In genomic region chr5:150840596-150840995, GRCm38 (mm10) we compare ENCODE assay signal across 8 mouse cellular contexts.
DNase-seq lines count a peak whose midpoint lies in the region; ATAC-seq and TF ChIP-seq lines count a peak whose summit lies in the region.

No protein-coding gene starts in this region.

- intact Hi-C loops in gastrocnemius, postnatal 36 days (cut with DNase I) = no loop called here

- H3K27me3 ChIP-seq in heart, embryonic 14.5 days (ENCODE audit: control insufficient read depth, insufficient read depth, low read length) = no peaks in the 10 kb centered on the region
- H3K27me3 ChIP-seq in limb, embryonic 15.5 days = no peaks in the 10 kb centered on the region
- H3K27me3 ChIP-seq in stomach, embryonic 14.5 days (ENCODE audit: control insufficient read depth, insufficient read depth, low read length) = no peaks in the 10 kb centered on the region

- no peaks in the 10 kb centered on the region for H3K36me3 ChIP-seq in ES-E14 (ENCODE audit: control insufficient read depth, insufficient read depth, low read length, poor library complexity, severe bottlenecking)
- no peaks in the 10 kb centered on the region for H3K36me3 ChIP-seq in heart, embryonic 14.5 days (ENCODE audit: control insufficient read depth, insufficient read depth, low read length)
- H3K36me3 ChIP-seq in limb, embryonic 15.5 days = no peaks in the 10 kb centered on the region
- no peaks in the 10 kb centered on the region for H3K36me3 ChIP-seq in stomach, embryonic 14.5 days (ENCODE audit: control insufficient read depth, insufficient read depth, low read length)

- H3K4me1 ChIP-seq in ES-E14 (ENCODE audit: control insufficient read depth in 2 of 2, insufficient read depth in 2 of 2, low read length in 2 of 2, poor library complexity in 1 of 2) = peaks cover 0 to 6% of the 10 kb centered on the region in 2 experiments; a peak in 2 of 4 replicates
- H3K4me1 ChIP-seq in heart, embryonic 14.5 days (ENCODE audit: control insufficient read depth in 2 of 2, insufficient read depth in 2 of 2, low read length in 2 of 2) = peaks cover 10 to 19% of the 10 kb centered on the region in 2 experiments
- H3K4me1 ChIP-seq in limb, embryonic 15.5 days = peaks cover 19% of the 10 kb centered on the region
- H3K4me1 ChIP-seq in stomach, embryonic 14.5 days (ENCODE audit: control insufficient read depth, insufficient read depth, low read length) = peaks cover 4% of the 10 kb centered on the region; the same call in 1 of the 2 replicates

- peak overlapping the region; percentile 32 to 52; a peak in 3 of 4 replicates for H3K4me3 ChIP-seq in ES-E14 (ENCODE audit: insufficient read depth in 1 of 2, low read depth in 1 of 2, low read length in 2 of 2, poor library complexity in 1 of 2, severe bottlenecking in 1 of 2)
- peak overlapping the region; percentile 0 to 8; a peak in 1 of 4 replicates for H3K4me3 ChIP-seq in heart, embryonic 14.5 days (ENCODE audit: control insufficient read depth in 1 of 2, insufficient read depth in 1 of 2, low read depth in 1 of 2, low read length in 2 of 2)
- peak overlapping the region; percentile 6; the same call in 1 of the 2 replicates for H3K4me3 ChIP-seq in limb, embryonic 15.5 days
- H3K4me3 ChIP-seq in stomach, embryonic 14.5 days (ENCODE audit: low read depth, low read length) = no peak overlapping the region

- 27% methylated on average over 11 of the region's 11 CpGs for WGBS in heart, embryonic 14.5 days
- 24% methylated on average over 11 of the region's 11 CpGs for WGBS in limb, embryonic 15.5 days
- WGBS in stomach, embryonic 14.5 days = 39% methylated on average over 11 of the region's 11 CpGs

- peak overlapping the region; percentile 38; the same call in 1 of the 2 replicates for H3K9ac ChIP-seq in ES-E14 (ENCODE audit: insufficient read depth, low read depth, low read length, poor library complexity, severe bottlenecking)
- no peak overlapping the region for H3K9ac ChIP-seq in heart, embryonic 14.5 days (ENCODE audit: low read length)
- H3K9ac ChIP-seq in limb, embryonic 15.5 days = no peak overlapping the region
- H3K9ac ChIP-seq in stomach, embryonic 14.5 days (replicated peaks; ENCODE audit: low read depth, low read length) = no peak overlapping the region; the same call in 1 of the 2 replicates

- ATAC-seq in heart, embryonic 14.5 days (ENCODE audit: insufficient number of reproducible peaks, insufficient read depth, low FRiP score, low read depth) = no peak
- ATAC-seq in limb, embryonic 15.5 days (ENCODE audit: insufficient number of reproducible peaks, low FRiP score, low TSS enrichment, low read depth) = no peak; the same call in 1 of the 2 replicates
- no peak; the same call in 1 of the 2 replicates for ATAC-seq in stomach, embryonic 14.5 days (ENCODE audit: insufficient number of reproducible peaks, insufficient read depth, low FRiP score, low read depth)

- H3K27ac ChIP-seq in ES-E14 (ENCODE audit: insufficient read depth, low read depth, low read length, poor library complexity, severe bottlenecking) = peak overlapping the region; percentile 48; the same call in 1 of the 2 replicates
- H3K27ac ChIP-seq in heart, embryonic 14.5 days (replicated peaks in 1 of 2; ENCODE audit: control insufficient read depth in 1 of 2, insufficient read depth in 1 of 2, low read depth in 2 of 2, low read length in 2 of 2) = peak overlapping the region; percentile 34 to 64
- H3K27ac ChIP-seq in limb, embryonic 15.5 days = peak overlapping the region; percentile 59
- H3K27ac ChIP-seq in stomach, embryonic 14.5 days (ENCODE audit: low read length) = peak overlapping the region; percentile 70

- H3K9me3 ChIP-seq in ES-E14 (ENCODE audit: control insufficient read depth, insufficient read depth, low read depth, low read length) = no peaks in the 10 kb centered on the region
- H3K9me3 ChIP-seq in heart, embryonic 14.5 days (ENCODE audit: control insufficient read depth, low read length) = peaks cover 16% of the 10 kb centered on the region; the same call in 1 of the 2 replicates
- no peaks in the 10 kb centered on the region; the same call in 1 of the 2 replicates for H3K9me3 ChIP-seq in limb, embryonic 15.5 days
- peaks cover 11% of the 10 kb centered on the region for H3K9me3 ChIP-seq in stomach, embryonic 14.5 days (ENCODE audit: control insufficient read depth, low read depth, low read length)

- peak; percentile 20 for DNase-seq in embryo, embryonic 11 days
- no peak for DNase-seq in embryo, embryonic 10.5 days (ENCODE audit: low spot score)
- DNase-seq in ES-E14 (ENCODE audit: low read depth, low spot score) = peak; percentile 26
- no peak for DNase-seq in layer of hippocampus, postnatal 36 days
- no peak for DNase-seq in gastrocnemius, postnatal 36 days

- in situ Hi-C loops in ES-E14 (cut with MboI; ENCODE audit: low sequenced_read_pairs in 2 of 2, unreplicated experiment in 2 of 2) = no loop called here

- peak overlapping the region; percentile 41 for H3K4me2 ChIP-seq in heart, embryonic 14.5 days (ENCODE audit: low read length)
- peak overlapping the region; percentile 17; the same call in 1 of the 2 replicates for H3K4me2 ChIP-seq in limb, embryonic 15.5 days
- no peak overlapping the region for H3K4me2 ChIP-seq in stomach, embryonic 14.5 days (replicated peaks; ENCODE audit: low read depth, low read length)

TF ChIP-seq in ES-E14, 5 proteins besides CTCF, POLR2A, EP300 and RAD21:
- TF ChIP-seq ZNF384 (IDR thresholded peaks at IDR 0.05; ENCODE audit: low read depth, low read length) = no peak
- no peak for TF ChIP-seq MAFK (IDR thresholded peaks at IDR 0.05; ENCODE audit: insufficient read depth, low read depth, low read length)
- TF ChIP-seq HCFC1 (IDR thresholded peaks at IDR 0.05; ENCODE audit: borderline replicate concordance, insufficient read depth, low read length) = no peak
- no peak for TF ChIP-seq ZC3H11A (IDR thresholded peaks at IDR 0.05; ENCODE audit: borderline replicate concordance, low read depth, low read length)
- TF ChIP-seq CHD2 (IDR thresholded peaks at IDR 0.05; ENCODE audit: low read depth, low read length) = no peak

Comparison
In these comparisons a context has a peak if more than half of its experiments do, and no peak if none do; other contexts are left out.
1. DNase-seq: peak in embryo, embryonic 11 days (single experiment) and ES-E14 (single experiment); none in embryo, embryonic 10.5 days (single experiment), layer of hippocampus, postnatal 36 days (0 of 2) and gastrocnemius, postnatal 36 days (0 of 2).
2. Peak in every context shown above with its lines, with median percentiles within 50 percentile points of each other: H3K27ac ChIP-seq.